Mouse (Mus musculus) embryonic facial prominence, embryonic 14.5 days (tissue): ENCODE measurements around the gene Olfr1442. TPM values are rescaled to one million over a fixed set of nuclear protein-coding genes. Genes with fewer than 3 reads are reported as not detected.
"Not testable (repeated sequence)": the region's sequence is repeated elsewhere in the genome, so short reads cannot be mapped to it uniquely, and the experiment has no call there.

Experiments used
- ATAC-seq: fragments of 200-750 bp; cut with Nextera tagmentation; 2 replicates; pipeline ENCODE4 v1.8.0; 2017; ENCODE audit warnings: low read depth, moderate number of reproducible peaks, moderate TSS enrichment
- DNase-seq: peaks from one replicate; pipeline ENCODE4 v3.0.0-alpha.2; 2015; ENCODE audit warnings: low spot score
- H3K27ac ChIP-seq: fragments of 300-500 bp; sonication (generic); replicated peaks from 2 replicates; pipeline ENCODE4 v1.5.1; 2014; ENCODE audit warnings: low read depth, mild to moderate bottlenecking, low read length, moderate library complexity
- H3K27me3 ChIP-seq: fragments of 300-500 bp; sonication (generic); replicated peaks from 2 replicates; pipeline ENCODE4 v1.6.1; 2014; ENCODE audit warnings: low read length; ENCODE audit not compliant: control insufficient read depth, insufficient read depth
- H3K36me3 ChIP-seq: fragments of 300-500 bp; sonication (generic); 2 replicates; pipeline ENCODE4 v1.6.1; 2014; ENCODE audit warnings: low read length, mixed read lengths; ENCODE audit not compliant: control insufficient read depth, insufficient read depth
- H3K4me1 ChIP-seq: fragments of 300-500 bp; sonication (generic); 2 replicates; pipeline ENCODE4 v1.6.1; 2014; ENCODE audit warnings: antibody characterized with exemption, low read length; ENCODE audit not compliant: control insufficient read depth, insufficient read depth
- H3K4me2 ChIP-seq: fragments of 300-500 bp; sonication (generic); 2 replicates; pipeline ENCODE4 v1.6.1; 2014; ENCODE audit warnings: low read depth, mild to moderate bottlenecking, low read length, moderate library complexity, mixed read lengths
- H3K4me3 ChIP-seq: fragments of 300-500 bp; sonication (generic); 2 replicates; pipeline ENCODE4 v1.5.1; 2014; ENCODE audit warnings: low read depth, mild to moderate bottlenecking, low read length
- H3K9ac ChIP-seq: fragments of 300-500 bp; sonication (generic); 2 replicates; pipeline ENCODE4 v1.6.1; 2014; ENCODE audit warnings: low read depth, mild to moderate bottlenecking, low read length, moderate library complexity, mixed read lengths
- H3K9me3 ChIP-seq: fragments of 300-500 bp; sonication (generic); 2 replicates; pipeline ENCODE4 v1.6.1; 2016; ENCODE audit warnings: low read length; ENCODE audit not compliant: control insufficient read depth
- WGBS: fragments of 180-500 bp; shearing (Covaris S2); extraction: QIAGEN DNeasy Blood & Tissue Kit; methylation state at CpG from one replicate; pipeline ENCODE4 v1.1.7; 2014; 5-methylcytosine and 5-hydroxymethylcytosine counted together
- polyA plus RNA-seq: library from polyadenylated mRNA; unstranded; fragments of >200 nt; fragmentation: Nextera tagmentation; extraction: Ambion mirVana; gene quantifications from 2 replicates; pipeline ENCODE4 v1.2.1, GENCODE M21; 2014

The Olfr1442 gene
- not detected in 2 replicates for polyA plus RNA-seq

DNA sequence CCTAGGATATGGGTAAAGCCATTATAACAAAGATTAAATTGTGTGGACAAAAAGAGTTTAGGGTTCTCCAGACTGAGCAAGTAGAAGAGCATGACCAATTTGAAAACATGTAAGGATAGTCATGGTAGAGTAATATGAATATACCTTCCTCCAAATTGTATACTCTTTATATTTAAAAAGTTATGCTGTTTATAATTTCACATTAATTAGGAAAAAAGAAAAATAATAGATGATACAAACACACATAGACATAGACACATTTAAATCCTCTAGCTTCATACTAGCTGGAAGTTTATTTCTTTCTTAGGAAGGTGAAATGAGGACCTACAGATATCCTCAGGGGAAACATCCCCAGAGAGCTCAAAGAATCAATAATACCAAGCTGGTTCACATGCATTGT is at the start of gene Olfr1442:
Gene Olfr1442 (plus strand): TSS at position 301 of the 400 bp plus-strand sequence.
- no peak within 1 kb of the TSS for H3K27ac ChIP-seq
- ATAC-seq: no peak
- no peak for DNase-seq
- no peaks in the 10 kb centered on the region for H3K4me1 ChIP-seq
- no peak within 1 kb of the TSS for H3K4me3 ChIP-seq
- no peak within 1 kb of the TSS for H3K9ac ChIP-seq
- no peaks in the 10 kb centered on the region for H3K27me3 ChIP-seq
- no peaks in the 10 kb centered on the region for H3K9me3 ChIP-seq
- no peak within 1 kb of the TSS for H3K4me2 ChIP-seq
- no peaks in the 10 kb centered on the region for H3K36me3 ChIP-seq

- Histone ChIP-seq H3K27ac (no peak within 1 kb of the TSS), H3K4me2 (no peak within 1 kb of the TSS), H3K36me3 (no peaks in the 10 kb centered on the region), H3K4me1 (no peaks in the 10 kb centered on the region), H3K4me3 (no peak within 1 kb of the TSS), H3K9ac (no peak within 1 kb of the TSS), H3K27me3 (no peaks in the 10 kb centered on the region), H3K9me3 (no peaks in the 10 kb centered on the region)
- ATAC-seq (no peak), DNase-seq (no peak)
- 74% methylated on average over 4 of the region's 4 CpGs for WGBS
Measured at GRCm38 (mm10) chr19:12633176-12633575, 37.1 kb upstream of the Olfr1442 start, which contains the start of gene Glyat. Gene Glyat, plus strand, starts transcription at chr19:12633308.

GRCm38 (mm10) chr19:12634259-12634658 is 36.0 kb upstream of the Olfr1442 start:
- ATAC-seq (no peak), DNase-seq (no peak)
- H3K27me3 ChIP-seq: no peaks in the 10 kb centered on the region
- H3K4me2 ChIP-seq: no peak overlapping the region
- no peak overlapping the region for H3K27ac ChIP-seq
- H3K9me3 ChIP-seq: no peaks in the 10 kb centered on the region
- no peaks in the 10 kb centered on the region for H3K36me3 ChIP-seq
- 79% methylated on average over 3 of the region's 3 CpGs for WGBS
- H3K9ac ChIP-seq: no peak overlapping the region
- H3K4me3 ChIP-seq: no peak overlapping the region
- H3K4me1 ChIP-seq: no peaks in the 10 kb centered on the region

GRCm38 (mm10) chr19:12634963-12635362 is 35.3 kb upstream of the Olfr1442 start:
- Histone ChIP-seq H3K9me3 (no peaks in the 10 kb centered on the region), H3K4me2 (no peak overlapping the region), H3K4me3 (no peak overlapping the region), H3K27ac (no peak overlapping the region), H3K27me3 (no peaks in the 10 kb centered on the region), H3K9ac (no peak overlapping the region), H3K4me1 (no peaks in the 10 kb centered on the region), H3K36me3 (no peaks in the 10 kb centered on the region)
- ATAC-seq (no peak), DNase-seq (no peak)
- WGBS: 87% methylated on average over 4 of the region's 4 CpGs

- Histone ChIP-seq H3K27ac (no peak overlapping the region), H3K4me3 (no peak overlapping the region), H3K9ac (no peak overlapping the region), H3K4me1 (no peaks in the 10 kb centered on the region), H3K36me3 (no peaks in the 10 kb centered on the region), H3K27me3 (no peaks in the 10 kb centered on the region), H3K9me3 (no peaks in the 10 kb centered on the region), H3K4me2 (no peak overlapping the region)
- no peak for ATAC-seq
- DNase-seq: no peak
- WGBS: 51% methylated on average over 3 of the region's 3 CpGs
Measured at GRCm38 (mm10) chr19:12636863-12637262, 33.4 kb upstream of the Olfr1442 start.

GRCm38 (mm10) chr19:12638049-12638448 is 32.2 kb upstream of the Olfr1442 start:
- H3K9me3 ChIP-seq: no peaks in the 10 kb centered on the region
- H3K27me3 ChIP-seq: no peaks in the 10 kb centered on the region
- no peaks in the 10 kb centered on the region for H3K4me1 ChIP-seq
- H3K4me2 ChIP-seq: no peak overlapping the region
- H3K9ac ChIP-seq: no peak overlapping the region
- no peaks in the 10 kb centered on the region for H3K36me3 ChIP-seq
- 87% methylated on average over 1 of the region's 1 CpGs for WGBS
- DNase-seq (no peak), ATAC-seq (no peak)
- H3K27ac ChIP-seq: no peak overlapping the region
- H3K4me3 ChIP-seq: no peak overlapping the region

DNA sequence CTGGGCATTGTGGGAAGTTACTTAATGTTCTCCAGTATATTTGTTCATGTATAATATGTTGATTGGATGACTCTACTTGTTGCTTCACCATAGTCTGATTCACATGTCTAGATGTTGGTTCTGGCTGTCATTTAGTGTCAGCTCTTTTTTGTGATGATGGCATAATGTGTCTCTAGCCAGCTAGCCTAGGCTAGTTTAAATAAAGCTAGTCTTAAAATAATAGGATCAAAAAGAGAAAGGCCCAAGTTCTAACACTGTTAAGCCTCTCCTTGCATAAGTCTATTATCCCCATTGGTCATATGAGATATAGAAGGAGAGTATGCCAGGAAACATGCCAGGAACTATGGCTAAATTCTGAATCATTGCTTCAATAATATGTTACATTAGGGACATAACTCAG is 20.7 kb upstream of the Olfr1442 start:
- Histone ChIP-seq H3K9ac (no peak overlapping the region), H3K9me3 (no peaks in the 10 kb centered on the region), H3K4me3 (no peak overlapping the region), H3K4me2 (no peak overlapping the region), H3K27me3 (no peaks in the 10 kb centered on the region), H3K27ac (no peak overlapping the region), H3K36me3 (no peaks in the 10 kb centered on the region), H3K4me1 (no peaks in the 10 kb centered on the region)
- DNase-seq (no peak), ATAC-seq (no peak)

GRCm38 (mm10) chr19:12666156-12666555 is 4.1 kb upstream of the Olfr1442 start:
- H3K9ac ChIP-seq: no peak overlapping the region
- no peak for ATAC-seq
- 0 out of 2 replicates have a peak, but pooled peaks cover 5% of the 10 kb centered on the region for H3K9me3 ChIP-seq
- no peak for DNase-seq
- H3K4me2 ChIP-seq: no peak overlapping the region
- no peaks in the 10 kb centered on the region for H3K27me3 ChIP-seq
- H3K27ac ChIP-seq: no peak overlapping the region
- H3K4me1 ChIP-seq: no peaks in the 10 kb centered on the region
- H3K4me3 ChIP-seq: no peak overlapping the region
- H3K36me3 ChIP-seq: no peaks in the 10 kb centered on the region
- WGBS: 86% methylated on average over 1 of the region's 1 CpGs

DNA sequence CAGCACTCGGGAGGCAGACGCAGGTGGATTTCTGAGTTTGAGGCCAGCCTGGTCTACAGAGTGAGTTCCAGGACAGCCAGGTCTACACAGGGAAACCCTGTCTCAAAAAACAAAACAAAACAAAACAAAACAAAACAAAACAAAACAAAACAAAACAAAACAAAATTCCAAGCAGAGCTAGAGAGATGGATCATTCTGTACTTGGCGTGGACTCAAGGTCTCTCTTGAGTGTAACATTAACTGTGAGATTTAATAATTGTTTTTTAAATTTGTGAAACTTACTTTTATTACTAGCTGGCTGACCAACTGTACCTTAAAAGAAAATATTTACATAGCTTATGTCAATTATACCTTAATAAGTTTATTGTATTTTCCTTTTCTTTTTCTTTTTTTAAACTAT is 1.6 kb upstream of the Olfr1442 start:
- not testable (repeated sequence) for H3K9me3 ChIP-seq, H3K27me3 ChIP-seq, DNase-seq, ATAC-seq, H3K9ac ChIP-seq, H3K36me3 ChIP-seq, H3K4me1 ChIP-seq, H3K4me3 ChIP-seq, H3K27ac ChIP-seq, H3K4me2 ChIP-seq
- WGBS: 96% methylated on average over 3 of the region's 3 CpGs
